ENCODE assay signal across 9 mouse cellular contexts in the genomic region with DNA sequence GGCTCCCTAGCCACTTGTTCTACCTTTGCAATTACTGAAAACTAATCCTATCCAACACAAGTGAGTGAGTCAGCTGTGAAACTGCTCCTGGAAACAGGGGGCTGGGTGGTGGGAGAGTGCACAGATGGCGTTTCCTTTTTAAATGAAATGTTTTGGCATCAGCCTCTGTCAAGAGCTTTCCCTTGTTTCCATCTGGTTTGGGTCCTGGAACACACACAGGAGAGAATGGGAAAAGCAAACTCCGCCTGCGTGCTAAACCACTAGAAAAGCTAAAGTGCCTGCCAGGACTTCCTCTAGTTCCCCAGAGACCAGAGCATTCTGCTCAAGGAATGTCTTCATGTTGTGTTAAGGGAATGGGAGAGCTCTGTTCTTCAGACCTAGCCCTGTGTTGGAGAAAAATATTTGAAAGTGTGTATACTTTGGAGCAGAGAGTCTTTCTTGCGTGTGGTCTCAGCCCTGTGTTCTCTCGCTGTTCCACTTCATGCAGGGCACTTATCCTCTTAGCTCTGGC.
A peak's percentile ranks its signal among the peaks of the same experiment; 100 is the strongest.
DNase-seq lines count a peak whose midpoint lies in the region; ATAC-seq lines count a peak whose summit lies in the region.
"Had no signal": no experiment of that assay in that cellular context is flagged by ENCODE, and none has a peak within 500 bp of the region (broad histone marks: within the 10 kb centered on the region; RNA-seq: fewer than 3 reads in every experiment).

No protein-coding gene starts in this region.

- ATAC-seq in heart, embryonic 12.5 days (ENCODE audit: insufficient number of reproducible peaks, low FRiP score) = peak; percentile 59; the same call in 1 of the 2 replicates
- 0 out of 2 replicates have a peak, but pooled peaks have one; percentile 9 for ATAC-seq in neural tube, embryonic 12.5 days (ENCODE audit: low FRiP score, low read depth)

- WGBS in embryonic facial prominence, embryonic 10.5 days = 63% methylated on average over 5 of the region's 5 CpGs
- 47% methylated on average over 5 of the region's 5 CpGs for WGBS in heart, embryonic 12.5 days
- WGBS in neural tube, embryonic 12.5 days = 75% methylated on average over 5 of the region's 5 CpGs

- no peak overlapping the region for H3K4me2 ChIP-seq in heart, embryonic 12.5 days
- no peak overlapping the region for H3K4me2 ChIP-seq in neural tube, embryonic 12.5 days (replicated peaks)

- H3K4me1 ChIP-seq in embryonic facial prominence, embryonic 10.5 days = 0 out of 2 replicates have a peak, but pooled peaks cover 9% of the 10 kb centered on the region
- peaks cover 8% of the 10 kb centered on the region; the same call in 1 of the 2 replicates for H3K4me1 ChIP-seq in heart, embryonic 12.5 days (replicated peaks)
- H3K4me1 ChIP-seq in neural tube, embryonic 12.5 days = no peaks in the 10 kb centered on the region

- DNase-seq in cerebellum, postnatal 14 days = peak; percentile 38 to 53
- DNase-seq in cerebellum, adult 9-10 months = no peak
- peak; percentile 22 for DNase-seq in embryonic facial prominence, embryonic 10.5 days (ENCODE audit: low spot score)
- DNase-seq in left cerebral cortex, adult 11 months (ENCODE audit: low spot score) = peak; percentile 75
- no peak for DNase-seq in cerebellum, postnatal 36 days
- no peak for DNase-seq in ovary, postnatal 10 days (ENCODE audit: low spot score)

- no peaks in the 10 kb centered on the region for H3K9me3 ChIP-seq in embryonic facial prominence, embryonic 10.5 days
- H3K9me3 ChIP-seq in heart, embryonic 12.5 days (replicated peaks) = no peaks in the 10 kb centered on the region
- H3K9me3 ChIP-seq in neural tube, embryonic 12.5 days = no peaks in the 10 kb centered on the region

- H3K4me3 ChIP-seq in embryonic facial prominence, embryonic 10.5 days = no peak overlapping the region
- H3K4me3 ChIP-seq in heart, embryonic 12.5 days = no peak overlapping the region
- no peak overlapping the region for H3K4me3 ChIP-seq in neural tube, embryonic 12.5 days
- H3K4me3 ChIP-seq: myocyte had no signal

- H3K36me3 ChIP-seq in embryonic facial prominence, embryonic 10.5 days (replicated peaks) = no peaks in the 10 kb centered on the region
- H3K36me3 ChIP-seq in heart, embryonic 12.5 days = no peaks in the 10 kb centered on the region
- H3K36me3 ChIP-seq in neural tube, embryonic 12.5 days = no peaks in the 10 kb centered on the region

- H3K9ac ChIP-seq in heart, embryonic 12.5 days = no peak overlapping the region
- no peak overlapping the region for H3K9ac ChIP-seq in neural tube, embryonic 12.5 days

- H3K27ac ChIP-seq in embryonic facial prominence, embryonic 10.5 days (replicated peaks) = no peak overlapping the region
- H3K27ac ChIP-seq in heart, embryonic 12.5 days (ENCODE audit: poor library complexity, severe bottlenecking) = peak overlapping the region; percentile 37; the same call in 1 of the 2 replicates
- no peak overlapping the region for H3K27ac ChIP-seq in neural tube, embryonic 12.5 days

- H3K27me3 ChIP-seq in embryonic facial prominence, embryonic 10.5 days (replicated peaks; ENCODE audit: low read depth, poor library complexity, severe bottlenecking) = no peaks in the 10 kb centered on the region
- no peaks in the 10 kb centered on the region for H3K27me3 ChIP-seq in heart, embryonic 12.5 days (replicated peaks)
- H3K27me3 ChIP-seq in neural tube, embryonic 12.5 days (replicated peaks) = no peaks in the 10 kb centered on the region

Comparison
In these comparisons a context has a peak if more than half of its experiments do, and no peak if none do; other contexts are left out.
1. DNase-seq: peak in cerebellum, postnatal 14 days (2 of 2), embryonic facial prominence, embryonic 10.5 days (single experiment) and left cerebral cortex, adult 11 months (single experiment); none in cerebellum, adult 9-10 months (single experiment), cerebellum, postnatal 36 days (0 of 2) and ovary, postnatal 10 days (single experiment).